Comparison of ENCODE assay signal across 8 mouse cellular contexts in the genomic region with DNA sequence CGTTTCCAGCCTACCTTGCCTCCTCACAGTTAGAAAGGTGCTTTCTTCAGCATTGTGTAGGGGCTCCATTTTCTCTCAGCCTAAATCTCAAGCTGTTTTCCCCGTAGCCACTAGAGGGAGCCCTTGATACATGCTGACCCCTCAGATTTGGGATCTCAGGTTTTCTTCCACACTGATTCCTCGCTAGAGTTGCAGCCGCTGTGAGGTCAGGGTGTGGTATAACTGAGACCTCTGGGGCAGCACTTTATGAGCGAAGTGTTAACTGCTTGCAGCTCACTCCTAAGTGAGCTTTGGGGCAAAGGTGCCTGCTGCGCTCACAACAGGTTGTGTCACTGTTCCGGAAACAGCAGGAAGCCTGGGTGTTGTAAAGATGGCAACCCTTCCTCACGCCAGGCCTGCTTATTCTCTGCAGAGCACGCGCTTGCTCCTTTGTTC. TPM values are rescaled to one million over a fixed set of nuclear protein-coding genes. Genes with fewer than 3 reads are reported as not detected.
A peak's percentile ranks its signal among the peaks of the same experiment; 100 is the strongest.
DNase-seq lines count a peak whose midpoint lies in the region; ATAC-seq lines count a peak whose summit lies in the region.

No protein-coding gene starts in this region.

- WGBS in hindbrain, embryonic 14.5 days, result 37% methylated on average over 10 of the region's 10 CpGs

- H3K4me1 ChIP-seq in hindbrain, embryonic 14.5 days (replicated peaks; ENCODE audit: control insufficient read depth, insufficient read depth, low read length), result 0 out of 2 replicates have a peak, but pooled peaks cover 2% of the 10 kb centered on the region

- H3K9ac ChIP-seq in hindbrain, embryonic 14.5 days, result no peak overlapping the region

- H3K36me3 ChIP-seq in hindbrain, embryonic 14.5 days (replicated peaks; ENCODE audit: control insufficient read depth, insufficient read depth), result peaks cover 29% of the 10 kb centered on the region

- H3K4me2 ChIP-seq in hindbrain, embryonic 14.5 days (replicated peaks), result no peak overlapping the region

- H3K27ac ChIP-seq in hindbrain, embryonic 14.5 days, result no peak overlapping the region

- H3K9me3 ChIP-seq in hindbrain, embryonic 14.5 days (ENCODE audit: control insufficient read depth, low read length), result no peaks in the 10 kb centered on the region

- DNase-seq in R1 (ENCODE audit: low read depth, low spot score), result peak; percentile 89
- DNase-seq in cerebellum, adult 9-11 months, result peak; percentile 61
- peak; percentile 66 to 78 for DNase-seq in frontal cortex, postnatal 14 days (ENCODE audit: low spot score in 2 of 2)
- peak; percentile 88 for DNase-seq in hindbrain, embryonic 14.5 days (ENCODE audit: low spot score)
- peak; percentile 61 to 69 for DNase-seq in layer of hippocampus, postnatal 25 days (ENCODE audit: extremely low spot score in 1 of 2, low spot score in 1 of 2)
- peak; percentile 64 for DNase-seq in lung, postnatal 25 days (ENCODE audit: low spot score)
- DNase-seq in retina, postnatal 1 day, result peak; percentile 90
- DNase-seq in yolk sac, embryonic 10.5 days (ENCODE audit: low spot score), result peak; percentile 54

- no peak overlapping the region for H3K4me3 ChIP-seq in hindbrain, embryonic 14.5 days (replicated peaks; ENCODE audit: low read length)

- no peaks in the 10 kb centered on the region for H3K27me3 ChIP-seq in hindbrain, embryonic 14.5 days (ENCODE audit: control insufficient read depth, insufficient read depth, low read length)

- ATAC-seq in hindbrain, embryonic 14.5 days (ENCODE audit: low FRiP score), result peak; percentile 63; the same call in 1 of the 2 replicates

RNA-seq across cellular contexts. Expression of gene Rbm20, which starts 28.3 kb away (rescaled TPM):
- 0.87 and 0.94 TPM in 2 replicates for polyA plus RNA-seq in hindbrain, embryonic 14.5 days (2014; fragmentation: Nextera tagmentation; extraction: Ambion mirVana)
- 1 to 10 TPM; 2.7 to 3.4 TPM for total RNA-seq in layer of hippocampus, postnatal 25 days (2021)

RNA-seq across cellular contexts. Expression of gene Smc3, which starts 48.6 kb away (rescaled TPM):
- 50.0 and 53.1 TPM in 2 replicates for polyA plus RNA-seq in hindbrain, embryonic 14.5 days (2014; fragmentation: Nextera tagmentation; extraction: Ambion mirVana)
- 10 to 100 TPM; 37.7 to 42.4 TPM for total RNA-seq in layer of hippocampus, postnatal 25 days (2021)

RNA-seq across cellular contexts. Expression of gene Nutf2-ps1, which starts 60.0 kb away (rescaled TPM):
- 190 and 201 TPM in 2 replicates for polyA plus RNA-seq in hindbrain, embryonic 14.5 days (2014; fragmentation: Nextera tagmentation; extraction: Ambion mirVana)
- total RNA-seq in layer of hippocampus, postnatal 25 days (2021), result 10 to 100 TPM; 34.1 to 44.2 TPM
